Mouse (Mus musculus): ENCODE data around the gene Prkca.

Gene Prkca

GRCm38 (mm10) chr11:108295373-108295772, 48.4 kb downstream of the Prkca start:
- DNase-seq (ENCODE audit: low spot score), result no peak

GRCm38 (mm10) chr11:108294305-108294813, 49.4 kb downstream of the Prkca start:
- DNase-seq (ENCODE audit: low spot score), result no peak

DNA sequence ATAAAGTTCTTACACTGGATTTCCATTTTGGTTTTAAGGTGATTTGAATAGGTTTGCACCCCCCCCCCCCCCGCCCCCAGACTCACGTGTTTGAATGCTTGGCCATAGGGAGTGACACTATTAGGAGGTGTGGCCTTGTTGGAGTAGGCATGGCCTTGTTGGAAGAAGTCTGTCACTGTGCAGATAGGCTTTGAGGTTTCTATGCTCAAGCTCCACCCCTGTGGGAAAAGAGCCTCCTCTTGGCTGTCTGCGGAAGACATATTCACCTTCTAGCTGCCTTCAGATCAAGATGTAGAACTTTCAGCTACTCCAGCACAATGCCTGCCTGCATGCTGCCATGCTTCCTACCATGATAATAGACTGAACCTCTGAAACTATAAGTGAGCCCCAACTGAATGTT, 49.9 kb downstream of the Prkca start:
- no peak for DNase-seq (ENCODE audit: low spot score)

DNA sequence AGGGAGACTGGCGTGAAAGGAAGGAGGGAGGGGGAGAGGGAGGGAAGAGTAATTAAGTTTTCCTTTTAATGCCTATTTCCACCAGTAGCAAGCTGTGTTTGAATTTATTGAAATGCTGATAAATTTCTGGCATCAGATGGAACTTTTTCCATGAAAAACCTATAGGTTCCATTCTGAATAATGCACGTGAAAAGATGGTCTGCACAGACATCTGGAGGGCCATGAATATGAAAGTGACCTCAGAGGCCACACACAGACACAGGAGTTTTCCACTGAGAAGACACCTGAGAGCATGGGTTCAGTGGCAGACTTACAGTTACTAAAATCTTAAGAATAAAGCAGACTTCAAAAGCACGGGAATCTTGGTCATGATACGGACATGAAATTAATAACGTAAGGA, 54.5 kb downstream of the Prkca start:
- no peak for DNase-seq (ENCODE audit: low spot score)

DNA sequence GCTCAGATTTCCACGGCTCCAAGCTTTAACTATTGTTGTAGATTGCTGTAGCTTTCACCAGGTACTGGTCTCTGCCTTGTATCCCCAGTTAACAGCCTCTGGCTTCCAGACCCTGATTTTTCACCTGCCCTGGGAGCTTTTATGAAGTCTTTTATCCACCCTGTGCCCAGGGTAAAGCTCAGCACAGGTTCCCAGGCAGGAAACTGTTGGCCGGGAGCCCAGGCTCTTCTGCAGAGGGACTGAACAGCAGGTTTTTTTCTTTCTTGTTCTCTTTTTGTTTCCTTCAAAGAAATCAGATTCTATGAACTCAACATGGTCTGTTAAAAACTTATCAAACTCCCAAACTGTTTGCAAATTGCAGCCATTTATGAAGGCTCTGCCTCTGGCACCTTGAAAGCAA, 56.4 kb downstream of the Prkca start:
- no peak for DNase-seq (ENCODE audit: low spot score)

- no peak for DNase-seq (ENCODE audit: low spot score)
These were observed 58.7 kb downstream of the Prkca start for GRCm38 (mm10) chr11:108285046-108285445.

DNA sequence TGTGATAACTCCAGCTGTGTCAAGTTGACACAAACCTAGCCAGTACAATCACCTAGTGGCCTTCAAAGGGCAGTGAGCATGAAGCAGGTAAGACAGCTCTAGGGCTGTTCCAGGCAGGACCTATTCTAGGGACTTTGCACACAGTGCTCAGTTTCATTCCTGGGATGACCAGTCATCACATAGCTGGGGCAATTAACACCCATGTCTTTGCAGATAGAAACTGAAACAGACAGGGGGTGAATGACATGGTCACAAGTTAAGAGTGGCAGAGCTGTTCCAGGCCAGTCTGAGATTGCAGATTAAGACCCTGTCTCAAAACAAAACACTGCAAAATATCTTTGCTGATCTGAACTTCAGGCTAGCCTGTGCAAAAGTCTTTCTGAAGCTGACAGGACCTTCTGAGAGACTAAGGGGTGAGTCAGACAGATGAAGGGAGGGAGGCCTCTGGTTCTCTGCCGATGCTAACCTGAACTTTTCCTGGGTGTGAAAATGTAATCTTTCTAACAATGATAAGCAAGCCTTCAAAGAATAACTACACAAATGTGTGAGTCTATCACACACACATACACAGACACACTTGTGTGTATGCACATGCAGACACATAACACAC, 60.8 kb downstream of the Prkca start:
- DNase-seq (ENCODE audit: low spot score), result no peak

- peak; percentile 39 for DNase-seq (ENCODE audit: low spot score)
These were observed 63.9 kb downstream of the Prkca start for GRCm38 (mm10) chr11:108279748-108280373.

GRCm38 (mm10) chr11:108277096-108277495, 66.6 kb downstream of the Prkca start:
- DNase-seq (ENCODE audit: low spot score), result no peak

DNA sequence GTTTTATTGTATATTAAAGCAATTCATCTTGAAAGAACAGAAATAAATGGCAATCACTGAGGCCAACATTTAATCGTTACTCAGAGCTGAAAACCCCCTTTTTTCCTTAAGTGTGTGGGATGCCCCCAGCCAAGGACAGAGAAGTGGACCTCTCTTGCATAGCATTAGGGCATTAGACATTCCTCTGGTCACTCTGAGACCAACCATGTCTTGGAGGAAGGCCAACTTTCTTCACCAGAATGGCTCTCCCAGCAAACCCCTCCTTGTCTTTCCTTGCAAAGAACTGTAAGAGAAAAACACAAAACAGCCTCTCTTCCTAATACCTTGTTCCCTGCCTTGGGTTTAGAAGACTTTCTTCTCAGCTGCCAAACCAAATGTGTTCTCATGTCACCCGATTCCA, 67.6 kb downstream of the Prkca start:
- no peak for DNase-seq (ENCODE audit: low spot score)

GRCm38 (mm10) chr11:108274046-108274445, 69.7 kb downstream of the Prkca start:
- no peak for DNase-seq (ENCODE audit: low spot score)

GRCm38 (mm10) chr11:108273415-108273965, 70.2 kb downstream of the Prkca start:
- DNase-seq (ENCODE audit: low spot score), result no peak

- no peak for DNase-seq (ENCODE audit: low spot score)
These were observed 70.9 kb downstream of the Prkca start for GRCm38 (mm10) chr11:108272601-108273414.

DNA sequence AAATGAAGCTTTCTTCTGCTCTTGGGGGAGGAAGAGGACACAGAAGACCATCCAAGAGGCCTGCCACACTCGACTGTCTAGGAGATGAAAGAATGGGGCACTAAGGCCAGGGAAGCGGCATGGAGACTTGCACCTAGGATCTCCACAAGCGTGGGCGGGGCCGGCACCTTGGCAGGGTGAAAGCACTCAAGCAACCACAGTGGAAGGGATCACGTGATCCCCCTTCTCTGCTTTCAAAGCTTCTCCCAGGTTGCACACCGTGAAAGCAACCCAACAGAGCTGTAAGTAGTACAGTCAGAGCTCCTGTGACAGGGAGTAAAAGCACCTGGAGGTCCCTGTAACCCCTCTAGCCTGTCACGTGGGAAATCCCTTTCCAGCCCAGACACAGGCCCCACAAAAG, 72.4 kb downstream of the Prkca start:
- no peak for DNase-seq (ENCODE audit: low spot score)

DNA sequence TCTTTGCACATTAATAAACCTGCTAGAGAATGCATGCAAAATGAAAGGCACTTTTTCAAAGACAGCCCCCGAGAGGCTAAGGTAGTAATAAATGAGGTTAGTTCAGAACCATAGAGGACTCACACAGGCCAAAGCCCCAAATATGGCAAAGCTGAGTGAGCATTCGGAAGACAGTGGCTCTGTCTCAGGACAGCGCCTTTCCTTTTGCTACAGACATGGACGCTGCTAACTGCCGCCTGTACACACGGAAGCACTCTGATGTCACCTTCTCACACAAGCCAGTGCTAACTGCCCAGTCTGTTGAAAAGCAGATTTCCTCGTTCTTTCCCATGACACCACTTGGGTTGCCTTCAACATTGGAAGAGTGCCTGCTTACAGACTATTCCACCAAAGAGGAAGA, 74.2 kb downstream of the Prkca start:
- DNase-seq (ENCODE audit: low spot score), result no peak

GRCm38 (mm10) chr11:108268421-108269322, 75.1 kb downstream of the Prkca start:
- DNase-seq (ENCODE audit: low spot score), result no peak

- DNase-seq (ENCODE audit: low spot score), result no peak
These were observed 75.9 kb downstream of the Prkca start for GRCm38 (mm10) chr11:108267825-108268224.

GRCm38 (mm10) chr11:108267066-108267465, 76.7 kb downstream of the Prkca start:
- no peak for DNase-seq (ENCODE audit: low spot score)

DNA sequence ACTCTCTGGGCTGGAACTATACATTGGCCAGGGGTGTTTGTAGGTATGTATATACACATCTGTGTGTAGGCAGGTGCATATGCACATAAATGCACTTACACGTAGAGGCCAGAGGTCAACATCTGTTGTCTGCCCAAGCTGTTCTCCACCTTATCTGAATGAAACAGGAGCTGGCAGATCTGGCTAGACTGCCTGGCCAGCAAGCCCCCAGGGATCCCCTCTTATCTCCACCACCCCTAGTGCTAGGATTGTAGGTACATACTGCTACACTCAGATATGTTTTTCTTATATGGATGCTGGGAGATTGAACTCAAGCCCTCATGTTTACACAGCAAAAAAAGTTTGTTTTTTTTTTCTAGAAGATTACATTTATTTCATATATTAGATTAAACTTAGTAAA, 79.9 kb downstream of the Prkca start:
- no peak for DNase-seq (ENCODE audit: low spot score)

DNA sequence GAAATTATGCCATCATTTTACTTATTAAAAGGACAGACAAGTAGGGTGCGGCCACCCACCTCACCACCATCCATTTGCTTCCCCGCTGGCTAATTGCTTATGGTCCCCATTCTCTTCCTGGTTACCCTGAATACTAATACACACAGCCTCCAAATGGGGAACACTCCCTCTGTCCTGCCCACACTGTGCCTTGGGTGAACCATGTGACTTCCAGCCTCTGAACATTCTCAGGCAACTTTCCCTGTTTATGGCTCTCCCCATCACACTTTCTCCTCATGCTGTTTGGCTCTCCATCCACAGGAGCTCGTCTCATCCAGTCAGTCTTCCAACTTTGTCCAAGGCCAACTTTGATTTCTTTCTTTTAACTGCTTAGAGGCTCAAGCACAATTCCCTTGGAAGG, 80.3 kb downstream of the Prkca start:
- no peak for DNase-seq (ENCODE audit: low spot score)

- DNase-seq (ENCODE audit: low spot score), result no peak
These were observed 82.0 kb downstream of the Prkca start for GRCm38 (mm10) chr11:108261751-108262160.

Data from ovary, postnatal 36 days (tissue).